Mouse (Mus musculus): ENCODE results near the gene Fbln2.

DNA sequence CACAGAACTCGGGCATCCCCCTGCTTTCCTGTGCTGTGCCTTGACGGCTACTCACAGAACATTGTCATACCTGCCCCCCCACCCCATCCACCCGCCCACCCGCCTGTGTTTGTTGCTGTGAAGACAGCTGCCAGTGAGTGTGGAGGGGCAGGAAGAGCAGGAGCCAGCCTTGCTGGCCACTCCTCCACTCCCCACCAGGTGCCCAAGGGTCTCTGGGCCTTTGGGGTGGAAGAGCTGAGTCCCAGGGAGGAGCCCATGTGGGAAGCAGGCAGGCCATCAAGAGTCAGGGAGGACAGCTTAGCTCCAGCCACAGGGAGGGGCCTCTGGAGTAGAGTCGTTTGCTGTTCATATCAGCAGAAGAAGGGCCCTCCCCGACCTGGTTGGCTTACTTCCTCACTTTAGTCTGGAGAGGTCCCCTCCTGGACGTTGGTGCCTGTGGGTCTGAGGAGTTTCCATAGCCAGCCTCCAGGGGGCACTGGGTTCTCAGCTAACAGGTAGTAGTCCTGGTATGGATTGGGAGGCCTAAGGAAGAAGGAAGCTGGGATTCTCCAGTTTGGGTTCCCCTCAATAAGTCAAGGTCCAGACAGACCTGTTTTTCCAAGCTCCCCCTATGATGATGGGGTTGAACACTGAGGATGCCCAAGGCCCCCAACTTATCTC is 38.9 kb upstream of the Fbln2 start:
- no peak for TF ChIP-seq GATA1 (IDR thresholded peaks at IDR 0.05; ENCODE audit: borderline replicate concordance, low read length)
- no peak for TF ChIP-seq FLI1 (IDR thresholded peaks at IDR 0.05; ENCODE audit: low read length)
